In the genomic region with DNA sequence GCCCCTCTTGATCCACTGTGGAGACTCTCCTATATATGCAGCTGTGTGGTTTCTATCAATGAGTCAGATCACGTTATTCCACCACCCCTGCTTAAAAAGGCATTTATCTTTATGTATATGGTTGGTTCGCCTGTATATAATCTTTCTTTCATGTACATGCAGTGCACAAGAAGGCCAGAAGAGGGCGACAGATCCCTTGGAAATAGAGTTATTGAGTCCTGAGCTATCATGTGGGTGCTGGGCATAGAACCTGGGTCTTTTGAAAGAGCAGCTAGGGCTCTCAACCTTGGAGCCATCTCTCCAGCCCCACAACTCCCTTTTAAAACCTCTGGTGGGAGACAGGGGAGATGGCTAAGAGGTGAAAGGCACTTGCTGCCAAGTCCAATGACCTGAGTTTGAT, we compare ENCODE assay signal across 9 mouse cellular contexts. TPM values are rescaled to one million over a fixed set of nuclear protein-coding genes. Genes with fewer than 3 reads are reported as not detected.
DNase-seq lines count a peak whose midpoint lies in the region; ATAC-seq and TF ChIP-seq lines count a peak whose summit lies in the region.
"Had no signal": no experiment of that assay in that cellular context is flagged by ENCODE, and none has a peak within 500 bp of the region (broad histone marks: within the 10 kb centered on the region; RNA-seq: fewer than 3 reads in every experiment).

No protein-coding gene starts in this region.

- no peaks in the 10 kb centered on the region for H3K36me3 ChIP-seq in midbrain, postnatal 0 days (ENCODE audit: insufficient read depth, low read length)
- H3K36me3 ChIP-seq in midbrain, embryonic 10.5 days, result no peaks in the 10 kb centered on the region
- H3K36me3 ChIP-seq in stomach, postnatal 0 days (ENCODE audit: control insufficient read depth, insufficient read depth, low read length), result no peaks in the 10 kb centered on the region
- 0 out of 2 replicates have a peak, but pooled peaks cover 2% of the 10 kb centered on the region for H3K36me3 ChIP-seq in heart, embryonic 11.5 days (ENCODE audit: control insufficient read depth, insufficient read depth, low read length)

- TF ChIP-seq CTCF in midbrain, postnatal 0 days (IDR thresholded peaks at IDR 0.05), result peak; percentile 62
- peak; percentile 71 for TF ChIP-seq CTCF in stomach, postnatal 0 days (IDR thresholded peaks at IDR 0.05; ENCODE audit: low read depth)

- TF ChIP-seq EP300 in stomach, postnatal 0 days (optimal IDR thresholded peaks at IDR 0.05), result no peak

- no peak for ATAC-seq in midbrain, postnatal 0 days (ENCODE audit: low FRiP score)
- no peak for ATAC-seq in stomach, postnatal 0 days (ENCODE audit: low FRiP score, low TSS enrichment)
- ATAC-seq in heart, embryonic 11.5 days (replicated peaks; ENCODE audit: insufficient number of reproducible peaks, low FRiP score, low TSS enrichment), result no peak

- H3K4me2 ChIP-seq in midbrain, postnatal 0 days (ENCODE audit: low read depth, low read length, poor library complexity, severe bottlenecking), result no peak overlapping the region
- H3K4me2 ChIP-seq in stomach, postnatal 0 days (replicated peaks; ENCODE audit: low read depth), result no peak overlapping the region
- no peak overlapping the region for H3K4me2 ChIP-seq in heart, embryonic 11.5 days

- 27% methylated on average over 3 of the region's 3 CpGs for WGBS in midbrain, postnatal 0 days
- WGBS in midbrain, embryonic 10.5 days, result 28% methylated on average over 3 of the region's 3 CpGs
- 16% methylated on average over 3 of the region's 3 CpGs for WGBS in stomach, postnatal 0 days
- WGBS in heart, embryonic 11.5 days (ENCODE audit: insufficient replicate concordance), result 25% methylated on average over 3 of the region's 3 CpGs

- no peaks in the 10 kb centered on the region for H3K4me1 ChIP-seq in midbrain, postnatal 0 days (ENCODE audit: insufficient read depth, low read length)
- H3K4me1 ChIP-seq in midbrain, embryonic 10.5 days, result no peaks in the 10 kb centered on the region
- no peaks in the 10 kb centered on the region for H3K4me1 ChIP-seq in stomach, postnatal 0 days (replicated peaks; ENCODE audit: control insufficient read depth, insufficient read depth)
- H3K4me1 ChIP-seq in heart, embryonic 11.5 days (ENCODE audit: control insufficient read depth, insufficient read depth, low read length), result no peaks in the 10 kb centered on the region

- DNase-seq in embryo, embryonic 10.5 days (ENCODE audit: low spot score), result peak; percentile 14
- DNase-seq in embryo, embryonic 9.5 days (ENCODE audit: extremely low spot score), result no peak
- no peak for DNase-seq in midbrain, postnatal 0 days (ENCODE audit: low spot score)
- no peak for DNase-seq in midbrain, embryonic 10.5 days (ENCODE audit: low spot score)
- DNase-seq in induced T-regulatory cell, adult 2 months (ENCODE audit: low read depth), result peak; percentile 65
- peak; percentile 16 for DNase-seq in stomach, postnatal 0 days (ENCODE audit: low spot score)
- no peak for DNase-seq in right cerebral cortex, postnatal 25 days

- no peaks in the 10 kb centered on the region for H3K9me3 ChIP-seq in midbrain, postnatal 0 days (ENCODE audit: low read length)
- H3K9me3 ChIP-seq in midbrain, embryonic 10.5 days (replicated peaks), result peaks cover 5% of the 10 kb centered on the region; the same call in 1 of the 2 replicates
- H3K9me3 ChIP-seq in stomach, postnatal 0 days (ENCODE audit: control insufficient read depth, low read length), result no peaks in the 10 kb centered on the region
- no peaks in the 10 kb centered on the region for H3K9me3 ChIP-seq in heart, embryonic 11.5 days (replicated peaks; ENCODE audit: control insufficient read depth, low read length)

- no peak overlapping the region for H3K9ac ChIP-seq in midbrain, postnatal 0 days (replicated peaks; ENCODE audit: low read length, poor library complexity, severe bottlenecking)
- H3K9ac ChIP-seq in stomach, postnatal 0 days (ENCODE audit: low read length), result no peak overlapping the region
- no peak overlapping the region for H3K9ac ChIP-seq in heart, embryonic 11.5 days (ENCODE audit: low read depth, low read length)

- no peaks in the 10 kb centered on the region for H3K27me3 ChIP-seq in midbrain, postnatal 0 days (ENCODE audit: insufficient read depth, low read length)
- H3K27me3 ChIP-seq in midbrain, embryonic 10.5 days (ENCODE audit: low read depth, poor library complexity, severe bottlenecking), result no peaks in the 10 kb centered on the region
- no peaks in the 10 kb centered on the region for H3K27me3 ChIP-seq in stomach, postnatal 0 days (ENCODE audit: control insufficient read depth, insufficient read depth, low read length)
- no peaks in the 10 kb centered on the region for H3K27me3 ChIP-seq in heart, embryonic 11.5 days (ENCODE audit: control insufficient read depth, insufficient read depth, low read length)

- H3K4me3 ChIP-seq in midbrain, postnatal 0 days (ENCODE audit: low read depth, low read length), result no peak overlapping the region
- H3K4me3 ChIP-seq in midbrain, embryonic 10.5 days, result no peak overlapping the region
- no peak overlapping the region for H3K4me3 ChIP-seq in stomach, postnatal 0 days (ENCODE audit: low read depth, low read length)
- H3K4me3 ChIP-seq in heart, embryonic 11.5 days (ENCODE audit: low read depth, low read length), result no peak overlapping the region

- H3K27ac ChIP-seq in midbrain, postnatal 0 days (ENCODE audit: low read depth, low read length), result no peak overlapping the region
- H3K27ac ChIP-seq in midbrain, embryonic 10.5 days (replicated peaks), result no peak overlapping the region
- H3K27ac ChIP-seq in stomach, postnatal 0 days (replicated peaks), result no peak overlapping the region
- H3K27ac ChIP-seq in heart, embryonic 11.5 days (ENCODE audit: low read depth, low read length), result no peak overlapping the region
- H3K27ac ChIP-seq: macrophage had no signal

RNA-seq across cellular contexts. Expression of gene Hsbp1, which starts 32.9 kb away (rescaled TPM):
- 428 and 445 TPM in 2 replicates for total RNA-seq in midbrain, postnatal 0 days (2014; rRNA removed)
- polyA plus RNA-seq in midbrain, postnatal 0 days (2015; fragmentation: Nextera tagmentation; extraction: Ambion mirVana), result 1,211 and 1,230 TPM in 2 replicates
- polyA plus RNA-seq in midbrain, embryonic 10.5 days (2016; fragmentation: Nextera tagmentation; extraction: Ambion mirVana), result 267 and 315 TPM in 2 replicates
- polyA plus RNA-seq in stomach, postnatal 0 days (2015; fragmentation: Nextera tagmentation; extraction: Ambion mirVana), result 245 and 246 TPM in 2 replicates
- polyA plus RNA-seq in heart, embryonic 11.5 days (2014; fragmentation: Nextera tagmentation; extraction: Ambion mirVana), result 276 and 298 TPM in 2 replicates

Comparison
In these comparisons a context has a peak if more than half of its experiments do, and no peak if none do; other contexts are left out.
1. DNase-seq: peak in embryo, embryonic 10.5 days (single experiment), induced T-regulatory cell, adult 2 months (single experiment) and stomach, postnatal 0 days (single experiment); none in embryo, embryonic 9.5 days (single experiment), midbrain, postnatal 0 days (single experiment), midbrain, embryonic 10.5 days (single experiment) and right cerebral cortex, postnatal 25 days (single experiment).